Mouse (Mus musculus): ENCODE results near the gene 2900026A02Rik.
"Not testable (repeated sequence)": the region's sequence is repeated elsewhere in the genome, so short reads cannot be mapped to it uniquely, and the experiment has no call there.

2900026A02Rik gene

GRCm38 (mm10) chr5:113122326-113123054, 98.5 kb downstream of the 2900026A02Rik start:
- DNase-seq (ENCODE audit: low spot score in 2 of 2): no peak

- DNase-seq (ENCODE audit: low spot score in 2 of 2): no peak
Measured at GRCm38 (mm10) chr5:113121591-113121875, 99.5 kb downstream of the 2900026A02Rik start.

GRCm38 (mm10) chr5:113120741-113121590, 100.1 kb downstream of the 2900026A02Rik start:
- DNase-seq (ENCODE audit: low spot score in 2 of 2): no peak

DNA sequence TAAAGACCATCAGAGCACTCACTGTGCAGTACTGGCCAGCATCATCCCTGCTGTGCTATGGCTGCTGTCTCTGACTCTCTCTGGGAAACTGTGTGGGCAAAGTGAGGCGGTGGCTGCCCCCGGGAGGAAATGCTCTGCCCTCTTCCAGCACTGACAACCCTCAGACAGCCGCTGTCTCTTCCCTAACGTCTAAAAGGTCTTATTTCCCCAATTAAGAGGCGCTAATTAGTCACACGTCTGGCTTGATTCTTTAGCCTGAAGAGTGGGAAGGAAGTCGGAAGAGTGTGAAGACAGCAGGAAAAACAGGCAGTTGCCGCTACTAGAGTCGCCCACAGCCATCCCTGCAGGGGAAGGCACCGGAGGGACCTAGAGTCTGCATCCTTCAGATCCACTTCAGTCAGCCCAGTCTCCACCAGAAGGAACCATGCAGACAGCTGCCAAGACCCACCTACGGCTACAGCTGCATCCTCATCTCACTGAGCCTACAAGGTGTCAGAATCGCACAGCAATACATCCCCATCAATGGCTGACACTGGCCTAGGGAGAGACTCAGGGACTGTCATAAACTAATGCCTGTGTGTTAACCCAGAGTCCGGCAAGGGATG, 101.1 kb downstream of the 2900026A02Rik start:
- DNase-seq (ENCODE audit: low spot score in 2 of 2): no peak

GRCm38 (mm10) chr5:113119291-113119690, 101.7 kb downstream of the 2900026A02Rik start:
- DNase-seq (ENCODE audit: low spot score in 2 of 2): no peak

DNA sequence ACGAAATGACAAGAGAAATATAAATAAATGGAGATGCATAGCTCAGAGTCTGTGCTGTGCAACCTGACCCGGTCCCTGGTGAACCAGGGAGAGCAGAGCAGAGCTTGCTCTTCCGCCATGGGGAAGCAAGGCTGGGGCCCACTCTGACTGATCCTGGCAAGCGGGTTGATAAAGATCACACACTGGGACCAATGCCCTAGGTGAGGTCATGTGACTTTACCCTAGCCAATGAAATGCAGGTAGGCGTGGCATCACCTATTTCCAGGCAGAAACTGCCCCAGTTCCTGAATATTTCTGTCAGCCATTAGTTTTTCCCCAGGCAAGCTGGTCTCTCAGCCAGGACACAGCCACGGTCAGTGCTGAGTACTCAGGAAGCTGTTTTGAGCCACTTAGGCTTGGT, 102.3 kb downstream of the 2900026A02Rik start:
- DNase-seq (ENCODE audit: low spot score in 2 of 2): no peak

DNA sequence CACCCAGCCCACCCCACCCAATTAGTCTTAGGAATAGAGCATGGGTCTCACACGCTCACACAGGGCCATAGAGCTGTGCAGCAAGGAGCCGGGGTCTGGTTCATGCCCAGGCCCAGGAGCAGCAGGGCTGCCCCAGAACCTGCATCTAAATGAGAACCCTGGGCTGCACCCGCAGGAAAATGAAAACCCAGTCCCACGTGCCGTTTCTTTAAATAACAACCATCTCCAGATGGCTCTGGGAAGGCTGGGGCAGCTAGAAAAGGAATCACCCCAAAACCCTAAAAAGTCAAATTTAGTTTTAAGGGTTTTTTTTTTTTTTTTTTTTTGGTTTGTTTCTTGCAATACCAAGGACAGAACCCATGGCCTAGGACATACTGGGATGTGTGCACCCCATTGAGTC, 103.7 kb downstream of the 2900026A02Rik start:
- DNase-seq (ENCODE audit: low spot score in 2 of 2): no peak

GRCm38 (mm10) chr5:113115896-113116295, 105.1 kb downstream of the 2900026A02Rik start:
- no peak for DNase-seq (ENCODE audit: low spot score in 2 of 2)

DNA sequence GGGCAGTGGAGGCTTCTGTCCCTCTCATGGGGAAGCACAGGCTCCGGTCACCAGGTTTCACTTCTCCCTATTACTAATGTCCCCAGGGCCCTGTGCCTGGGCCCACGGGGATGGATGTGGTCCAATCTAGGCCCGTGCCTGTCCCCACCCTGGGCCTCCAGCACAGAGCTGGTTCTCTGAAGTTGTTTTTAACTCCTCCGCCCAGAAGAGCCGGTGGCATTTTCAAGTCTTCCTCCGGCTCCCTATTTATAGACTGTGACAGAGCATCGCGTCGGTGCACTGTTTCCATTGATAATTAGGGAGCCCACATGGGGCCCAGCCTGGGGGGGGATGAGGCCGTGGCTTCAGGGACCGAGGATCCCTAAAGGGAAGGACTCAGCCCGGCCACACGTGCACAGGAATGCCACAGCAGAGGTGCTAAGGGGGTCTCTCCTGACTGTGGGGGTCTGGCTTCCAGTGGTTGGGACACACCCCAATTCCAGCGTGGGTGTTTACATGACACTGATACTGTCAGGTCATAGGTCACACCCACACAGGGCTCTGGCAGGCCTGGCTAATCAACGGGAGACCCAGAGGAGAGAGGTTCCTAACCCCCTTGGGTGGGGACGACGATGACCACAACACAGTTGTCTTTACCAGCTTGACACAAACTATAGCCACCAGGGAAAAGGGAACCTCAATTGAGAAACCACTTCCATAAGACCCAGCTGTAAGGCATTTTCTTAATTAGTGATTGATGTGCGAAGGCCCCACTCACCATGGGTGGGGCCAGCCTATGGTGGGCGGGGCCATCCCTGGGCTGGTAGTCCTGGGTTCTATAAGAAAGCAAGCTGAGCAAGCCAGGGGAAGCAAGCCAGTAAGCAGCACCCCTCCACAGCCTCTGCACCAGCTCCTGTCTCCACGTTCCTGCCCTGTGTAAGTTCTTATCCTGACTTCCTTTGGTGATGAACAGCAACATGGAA, 106.5 kb downstream of the 2900026A02Rik start:
- DNase-seq (ENCODE audit: low spot score in 2 of 2): no peak

- no peak for DNase-seq (ENCODE audit: low spot score in 2 of 2)
Measured at GRCm38 (mm10) chr5:113113120-113113519, 107.9 kb downstream of the 2900026A02Rik start.

DNA sequence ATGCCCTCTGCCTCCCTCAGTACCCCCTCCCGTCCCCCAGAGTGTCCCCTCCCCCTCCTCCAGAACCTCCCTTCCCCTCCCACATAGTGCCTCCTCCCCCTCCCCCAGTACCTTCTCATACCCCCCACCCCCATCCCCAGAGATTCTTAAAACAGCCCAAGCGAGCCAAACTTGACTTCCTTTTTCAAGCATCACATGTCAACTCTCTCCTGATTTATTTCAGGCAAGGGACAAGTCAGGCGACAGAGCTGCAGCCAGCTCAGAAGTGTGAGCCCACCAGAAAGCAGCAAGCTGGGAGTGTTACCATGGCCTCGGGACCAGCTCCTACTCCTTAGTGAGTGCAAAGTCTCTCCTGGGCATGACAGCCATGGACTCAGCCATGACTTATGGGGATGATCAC, 109.7 kb downstream of the 2900026A02Rik start:
- no peak for DNase-seq (ENCODE audit: low spot score in 2 of 2)

- no peak for DNase-seq (ENCODE audit: low spot score in 2 of 2)
Measured at GRCm38 (mm10) chr5:113110929-113111328, 110.1 kb downstream of the 2900026A02Rik start.

- DNase-seq (ENCODE audit: low spot score in 2 of 2): not testable (repeated sequence)
Measured at GRCm38 (mm10) chr5:113109651-113110050, 111.4 kb downstream of the 2900026A02Rik start.

DNA sequence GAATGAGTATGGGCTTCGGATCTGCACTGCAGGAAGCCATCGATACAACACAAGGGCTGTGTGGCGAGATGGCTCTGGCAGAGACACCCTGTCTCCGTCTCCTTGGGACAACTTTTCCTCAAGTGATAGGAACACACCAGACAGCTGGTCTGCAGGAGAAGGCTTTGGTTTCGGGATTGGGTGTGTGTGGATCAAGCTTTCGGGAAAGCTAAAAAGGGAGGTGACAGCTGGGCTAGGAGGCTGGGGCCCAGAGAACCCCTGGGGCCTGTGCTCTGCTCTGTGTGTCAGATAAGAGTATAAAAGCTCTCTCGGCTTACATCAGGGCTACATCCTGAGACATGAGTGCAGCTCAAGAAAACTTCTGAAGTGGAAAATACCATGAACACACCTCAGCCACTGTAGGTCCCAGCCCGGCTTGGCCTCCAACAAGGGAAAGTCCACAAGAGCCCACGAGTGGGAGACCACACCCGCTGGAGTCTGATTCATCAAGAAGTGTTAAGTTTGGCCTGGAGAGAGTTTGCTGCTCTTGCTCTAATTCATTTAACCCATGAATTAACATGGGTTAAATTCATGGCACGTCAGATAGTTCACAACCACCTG, 112.8 kb downstream of the 2900026A02Rik start:
- DNase-seq (ENCODE audit: low spot score in 2 of 2): no peak

GRCm38 (mm10) chr5:113107709-113108108, 113.3 kb downstream of the 2900026A02Rik start:
- no peak for DNase-seq (ENCODE audit: low spot score in 2 of 2)

DNA sequence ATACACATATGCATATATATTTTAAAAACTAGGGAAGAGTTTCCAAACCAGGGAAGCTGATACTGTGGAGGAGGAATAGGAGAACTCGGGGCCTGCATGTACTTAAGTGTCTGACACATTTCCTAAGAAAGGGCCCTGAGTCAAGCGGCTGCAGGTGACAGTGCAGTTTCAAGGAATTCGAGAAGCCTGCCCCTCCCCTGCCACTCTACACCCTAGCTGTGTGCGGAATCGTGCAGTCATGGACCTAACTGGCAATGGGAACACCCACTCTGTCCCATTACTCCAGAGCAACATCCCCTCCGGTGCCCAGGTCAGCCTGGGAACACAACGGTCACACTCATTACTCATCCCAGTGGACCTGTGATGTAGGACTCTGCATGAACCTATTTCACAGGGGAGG, 114.4 kb downstream of the 2900026A02Rik start:
- DNase-seq (ENCODE audit: low spot score in 2 of 2): no peak

DNA sequence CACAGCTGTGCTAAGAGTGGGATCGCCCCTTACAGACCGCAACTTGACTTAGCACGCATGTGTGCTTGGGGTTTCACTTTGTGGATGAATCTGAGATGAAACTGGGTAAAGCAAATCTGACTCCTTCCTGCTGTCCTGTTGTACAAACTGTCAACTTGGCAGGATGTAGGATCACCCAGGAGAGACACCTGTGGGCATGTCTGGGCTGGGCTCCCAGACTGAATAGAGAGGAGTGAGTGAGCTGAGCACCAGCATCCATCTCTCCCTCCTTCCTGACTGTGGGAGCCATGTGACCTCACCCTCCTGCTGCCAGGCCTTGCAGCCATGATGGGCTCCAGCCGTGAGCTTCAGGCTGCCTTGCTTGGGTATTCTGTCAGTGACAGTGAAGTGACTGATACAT, 115.6 kb downstream of the 2900026A02Rik start:
- DNase-seq (ENCODE audit: low spot score in 2 of 2): no peak

DNA sequence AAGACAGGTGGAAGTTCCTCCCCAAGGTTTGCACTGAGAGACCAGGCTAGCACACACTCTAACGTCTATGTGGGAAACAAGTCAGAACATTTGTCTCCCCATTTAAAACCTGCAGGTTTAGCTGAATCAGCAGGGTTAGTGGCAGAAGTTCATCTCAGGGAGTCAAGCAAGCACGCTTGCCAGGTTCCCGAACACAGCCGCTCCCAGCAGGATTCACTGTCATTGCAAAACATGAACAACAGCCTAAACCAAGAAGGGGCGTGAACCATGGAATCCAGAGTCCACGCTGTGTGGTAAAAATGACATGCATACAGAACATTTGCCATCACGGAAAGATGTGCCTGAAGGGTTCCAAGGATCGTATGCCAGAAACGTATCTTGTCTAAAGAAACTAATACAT, 116.0 kb downstream of the 2900026A02Rik start:
- no peak for DNase-seq (ENCODE audit: low spot score in 2 of 2)

DNA sequence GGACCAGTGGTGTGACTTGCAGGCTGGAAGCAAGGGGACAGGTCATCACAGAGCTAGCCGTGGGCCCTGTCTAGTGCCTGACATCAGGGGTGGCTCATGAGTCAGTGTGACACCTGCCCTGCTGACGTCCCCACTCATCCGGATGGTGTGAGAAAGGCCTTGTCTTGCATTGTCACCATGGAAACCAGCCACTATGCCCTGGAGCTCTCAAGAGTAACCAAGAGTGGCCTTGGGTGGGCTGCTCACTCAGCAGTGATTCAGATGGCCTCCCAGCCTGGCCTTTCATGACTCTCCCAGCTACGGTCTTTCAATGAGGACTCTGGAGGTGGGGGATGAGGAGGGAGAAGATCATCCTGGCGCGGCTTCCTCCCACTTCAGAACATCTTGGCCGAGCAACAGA, 118.6 kb downstream of the 2900026A02Rik start:
- DNase-seq (ENCODE audit: low spot score in 2 of 2): no peak

DNA sequence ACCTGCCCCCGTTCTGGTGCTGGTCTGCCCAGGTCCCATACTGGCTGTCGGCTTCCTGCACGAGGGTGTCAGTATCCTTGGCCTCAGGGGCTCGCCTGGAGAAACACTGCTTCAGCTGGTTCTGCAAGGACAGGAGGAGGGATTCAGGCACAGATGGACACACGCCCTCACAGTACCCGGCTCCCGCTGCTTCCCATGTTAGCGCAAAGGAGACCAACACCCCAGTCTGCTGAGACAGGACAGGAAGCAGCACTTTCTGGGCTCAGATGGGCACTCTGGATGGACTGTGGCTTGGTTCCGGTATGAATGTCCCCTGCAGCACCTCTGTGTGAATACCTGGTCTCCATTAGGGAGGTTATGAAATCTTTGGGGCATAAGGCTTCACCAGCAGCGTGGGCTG, 119.6 kb downstream of the 2900026A02Rik start:
- DNase-seq (ENCODE audit: low spot score in 2 of 2): no peak

DNA sequence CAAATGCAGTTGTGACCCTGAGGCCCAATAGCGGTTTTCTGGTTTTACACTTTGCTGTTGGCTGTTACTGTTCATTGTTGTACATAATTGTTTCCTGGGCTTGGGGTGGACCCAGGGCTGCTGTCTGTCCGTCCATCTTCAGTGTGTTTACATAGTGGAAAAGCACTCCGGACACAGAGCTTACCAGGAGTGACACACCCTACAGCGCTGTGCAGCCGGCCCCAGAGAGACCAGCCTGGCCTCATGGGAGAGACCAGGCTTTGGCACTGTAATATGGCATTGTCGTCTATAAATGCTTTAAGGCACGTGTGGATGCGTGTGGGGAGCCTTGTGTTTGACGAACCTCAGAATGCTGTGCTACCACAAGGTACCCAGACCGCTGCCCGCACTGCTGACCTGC, 120.6 kb downstream of the 2900026A02Rik start:
- no peak for DNase-seq (ENCODE audit: low spot score in 2 of 2)

All from urinary bladder, postnatal 4 days (tissue).